Mouse (Mus musculus) megakaryocyte, adult 5-6 weeks (primary cell): ENCODE results near the gene Zer1. TPM values are rescaled to one million over a fixed set of nuclear protein-coding genes. Genes with fewer than 3 reads are reported as not detected.

Experiments
- ATAC-seq: 2 replicates; pipeline ENCODE4 v1.8.0; 2016; ENCODE audit warnings: mild to moderate bottlenecking, inconsistent platforms; ENCODE audit not compliant: poor library complexity, severe bottlenecking
- total RNA-seq, 2 experiments: library from RNA; stranded (forward) in 1 of 2; stranded (reverse) in 1 of 2; fragments of 153-499, 151-499 nt in 1 of 2; fragments of 221-1000, 200-1000 nt in 1 of 2; gene quantifications; 2 replicates each; pipeline versions ENCODE4 v1.2.3 to v1.2.4; 2015 to 2017

Gene Zer1
- total RNA-seq, 2 experiments from 2014 or later, result 8.7 to 11.7 TPM

DNA sequence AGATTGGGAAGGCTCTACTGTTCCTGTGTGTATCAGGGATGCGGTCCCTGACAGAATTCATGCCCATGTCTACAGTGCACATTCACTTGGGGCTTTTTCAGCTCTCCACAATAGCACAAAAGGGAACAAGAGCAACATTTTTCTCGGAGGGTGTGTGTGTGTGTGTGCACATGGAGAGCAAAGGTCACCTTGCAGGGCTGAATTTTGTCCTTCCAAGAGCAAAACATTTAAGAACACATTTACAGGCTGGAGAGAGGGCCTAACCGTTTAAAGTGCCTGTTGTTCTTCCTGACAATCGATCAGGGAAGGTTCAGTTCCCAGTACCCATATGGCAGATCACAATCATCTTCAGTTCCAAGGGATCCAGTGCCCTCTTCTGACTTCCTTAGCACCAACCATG lies 5.8 kb upstream of the Zer1 start:
- no peak for ATAC-seq

DNA sequence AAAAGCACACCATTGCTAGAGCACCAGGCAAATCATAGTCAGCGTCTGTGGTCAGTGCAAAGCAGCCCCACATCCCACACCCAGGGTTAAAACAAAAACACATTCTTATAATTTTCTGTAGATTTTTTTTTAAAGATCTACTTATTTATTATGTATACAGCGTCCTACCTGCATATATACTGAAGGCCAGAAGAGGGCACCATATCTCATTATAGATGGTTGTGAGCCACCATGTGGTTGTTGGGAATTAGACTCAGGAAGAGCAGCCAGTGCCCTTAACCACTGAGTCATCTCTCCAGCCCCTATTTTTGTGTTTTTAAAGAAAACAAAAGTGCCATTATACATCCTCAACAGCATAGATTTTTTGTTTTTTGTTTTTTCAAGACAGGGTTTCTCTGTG lies 4.4 kb upstream of the Zer1 start:
- ATAC-seq, result no peak

DNA sequence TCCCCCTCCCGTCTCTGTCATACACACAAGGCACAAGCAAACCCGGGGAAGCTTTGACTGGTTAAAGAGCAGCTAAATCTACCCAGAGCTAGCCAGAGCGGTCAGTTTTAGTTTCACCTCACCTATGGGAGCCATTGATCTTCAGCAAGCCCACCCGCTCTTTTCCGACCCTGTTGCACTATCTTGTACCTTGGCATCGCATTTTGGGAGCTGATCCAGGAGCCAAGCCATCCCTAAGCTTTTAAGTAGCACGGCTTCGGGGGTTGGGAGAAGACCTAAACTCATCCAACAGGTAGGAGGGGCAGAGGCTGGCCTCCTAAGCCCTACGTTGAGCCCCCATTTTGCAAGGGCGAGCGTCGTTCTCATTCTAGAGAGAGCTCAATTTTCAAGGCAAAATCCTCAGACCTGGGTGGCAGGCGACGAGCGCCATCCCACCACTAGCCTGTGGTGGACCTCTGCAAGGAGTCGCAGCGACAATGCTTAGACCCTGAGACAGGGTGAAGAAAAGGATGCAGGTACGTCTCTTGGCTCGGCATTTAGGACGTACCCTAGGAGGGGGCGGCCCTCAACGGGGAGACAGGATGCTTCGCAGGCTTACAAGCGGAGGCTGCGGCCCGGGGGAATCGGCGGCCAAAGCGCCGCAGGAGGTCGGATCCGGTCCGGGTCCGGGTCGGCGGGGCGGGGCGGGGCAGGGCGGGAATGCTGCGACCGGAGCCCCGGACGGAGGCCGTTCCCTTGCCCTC lies 485 bp downstream of the Zer1 start:
- ATAC-seq, result peak; percentile 13; the same call in 1 of the 2 replicates

GRCm38 (mm10) chr2:30122766-30123165 lies 1.6 kb downstream of the Zer1 start:
- ATAC-seq, result no peak

DNA sequence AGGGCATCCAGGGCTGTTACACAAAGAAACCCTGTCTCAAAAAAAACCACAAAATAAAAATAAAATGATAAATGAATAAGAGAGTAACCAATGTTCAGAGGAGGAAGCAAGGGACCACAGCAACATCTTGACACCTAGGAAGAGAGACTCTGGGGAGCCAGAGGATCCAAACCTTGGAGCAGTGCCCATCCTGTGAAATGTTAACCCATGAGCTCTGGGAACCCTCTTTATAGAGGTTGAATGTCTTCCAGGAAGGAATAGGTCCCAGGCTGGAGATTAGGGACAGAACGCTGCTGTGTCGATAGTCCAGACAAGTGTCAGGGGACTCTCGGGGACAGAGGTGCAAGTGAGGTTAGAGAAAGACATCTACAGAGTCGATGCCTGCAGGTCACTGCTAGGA lies 4.1 kb downstream of the Zer1 start:
- no peak for ATAC-seq

DNA sequence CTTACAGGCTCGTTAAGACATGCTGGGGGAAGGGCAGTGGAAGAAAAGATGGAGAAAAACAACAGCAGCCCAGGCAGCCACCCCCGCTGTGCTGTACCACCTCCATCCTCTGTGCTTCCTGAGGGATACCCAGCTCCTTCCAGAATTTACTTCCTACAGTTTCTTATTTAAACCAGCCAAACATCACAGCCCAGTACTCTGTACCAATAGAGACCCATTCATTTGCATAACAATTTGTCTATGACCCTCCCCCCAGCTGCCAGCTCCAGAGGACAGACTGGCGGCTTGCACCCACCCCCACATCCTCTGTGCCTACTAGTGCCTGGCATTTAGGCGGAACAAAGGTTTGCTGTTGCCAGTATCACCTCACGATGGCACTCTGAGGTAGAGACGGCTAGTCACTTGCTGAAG lies 4.7 kb downstream of the Zer1 start:
- no peak for ATAC-seq

DNA sequence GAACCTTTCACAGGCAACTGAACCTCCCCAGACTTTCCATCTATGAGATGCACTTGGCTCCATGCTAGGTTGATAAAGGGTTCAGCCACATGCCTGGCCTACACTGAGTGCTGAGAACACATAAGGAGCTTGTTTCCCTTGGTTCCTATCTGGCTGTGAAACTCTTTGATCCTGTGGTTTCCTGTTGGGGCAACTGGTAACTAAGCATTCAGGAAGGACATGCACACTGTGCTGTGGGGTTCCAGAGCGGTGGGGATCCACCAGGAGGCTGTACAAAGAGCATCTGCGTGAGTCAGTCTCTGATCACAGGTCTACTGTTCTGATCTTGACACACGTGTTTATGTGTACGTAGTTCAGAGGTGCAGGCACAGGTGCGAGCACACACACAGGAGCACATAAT lies 11.8 kb downstream of the Zer1 start:
- ATAC-seq, result peak; percentile 33; the same call in 1 of the 2 replicates

DNA sequence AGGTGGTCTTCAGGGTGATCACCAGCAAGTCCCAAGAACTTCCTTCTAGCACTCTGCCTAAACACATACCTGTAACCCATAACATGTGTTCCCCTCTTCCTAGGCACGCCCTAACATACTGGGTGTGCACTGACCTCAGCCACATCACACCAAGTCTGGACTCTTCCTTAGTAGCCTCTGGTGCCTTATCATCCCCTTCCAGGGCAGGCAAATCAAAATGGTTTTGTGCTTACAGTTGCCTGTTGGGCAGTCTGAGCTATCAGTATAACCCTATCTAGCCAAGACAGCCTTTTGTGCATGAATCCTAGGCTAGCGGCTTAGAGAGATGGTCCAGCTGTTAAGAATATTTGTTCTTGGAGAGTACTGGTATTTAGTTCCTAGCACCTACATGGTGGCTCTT lies 12.9 kb downstream of the Zer1 start:
- ATAC-seq, result no peak

DNA sequence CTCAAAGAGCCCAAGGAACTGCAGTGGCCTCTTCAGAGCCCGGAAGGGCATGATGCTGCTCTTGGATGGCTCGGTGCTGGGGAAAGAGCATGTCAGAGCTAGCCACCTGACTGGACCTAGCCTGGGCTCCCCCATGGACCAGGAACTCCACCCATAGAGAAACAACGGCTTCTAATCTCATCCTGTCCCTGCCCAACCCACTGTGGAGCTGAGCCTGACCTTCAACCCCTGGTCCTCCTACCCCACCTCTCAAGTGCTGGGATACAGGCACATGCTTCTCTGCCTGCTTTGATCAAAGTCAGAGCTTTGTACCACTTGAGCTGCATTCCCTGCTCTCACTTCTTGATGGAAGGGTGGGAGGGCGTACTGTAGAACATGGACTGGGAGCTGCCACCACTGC lies 16.1 kb downstream of the Zer1 start:
- ATAC-seq, result no peak

GRCm38 (mm10) chr2:30107646-30108045 lies 16.7 kb downstream of the Zer1 start:
- ATAC-seq, result no peak

DNA sequence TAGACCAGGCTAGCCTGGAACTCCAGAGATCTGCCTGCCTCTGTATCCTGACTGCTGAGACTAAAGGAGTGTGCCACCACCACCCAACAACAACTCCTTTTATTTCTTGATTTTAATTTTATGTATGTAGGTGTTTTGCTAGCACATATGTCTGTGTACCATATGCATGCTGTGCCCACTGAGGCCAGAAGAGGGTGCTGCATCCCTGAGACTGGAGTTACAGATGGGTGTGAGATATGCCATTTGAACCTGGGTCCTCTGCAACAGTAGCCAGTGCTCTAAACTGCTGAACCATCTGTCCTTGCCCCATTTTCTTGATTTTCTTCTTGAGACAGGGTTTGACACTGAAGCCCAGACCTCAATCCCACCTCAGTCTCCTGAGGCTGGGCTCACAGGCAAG lies 18.0 kb downstream of the Zer1 start:
- peak; percentile 49 for ATAC-seq

- no peak for ATAC-seq
These were observed 24.2 kb downstream of the Zer1 start for GRCm38 (mm10) chr2:30100214-30100613.

DNA sequence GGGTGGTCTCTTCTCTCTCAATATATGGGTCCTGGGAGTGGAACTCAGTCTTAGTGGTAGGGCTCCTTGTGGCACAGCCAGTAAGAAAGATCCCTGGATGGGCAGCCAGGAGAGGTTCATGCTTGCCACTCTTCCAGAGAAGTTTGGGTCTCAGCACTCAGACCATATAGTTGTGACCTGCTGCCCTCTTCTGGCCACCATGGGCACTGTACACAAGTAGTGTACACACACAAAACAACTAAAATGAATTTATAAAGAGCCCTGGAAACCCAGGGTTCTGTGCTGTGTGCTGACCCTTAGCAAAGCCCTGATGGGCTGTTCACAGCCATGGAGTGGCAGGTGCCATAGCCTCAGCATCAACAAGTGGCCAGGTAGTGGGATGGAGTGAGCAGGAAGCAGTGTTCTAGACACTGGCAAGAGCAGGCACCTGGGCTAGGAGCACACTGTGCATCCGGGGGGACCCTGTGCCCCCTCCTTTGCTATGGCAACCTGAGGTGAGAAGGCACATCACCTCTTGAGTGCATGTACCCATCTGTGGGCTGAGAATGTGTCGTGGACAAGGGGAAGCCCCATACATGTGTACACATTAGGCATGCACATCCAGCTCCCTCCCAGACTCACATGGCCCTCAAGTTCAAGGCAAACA lies 28.4 kb downstream of the Zer1 start:
- ATAC-seq, result 0 out of 2 replicates have a peak, but pooled peaks have one; percentile 31

DNA sequence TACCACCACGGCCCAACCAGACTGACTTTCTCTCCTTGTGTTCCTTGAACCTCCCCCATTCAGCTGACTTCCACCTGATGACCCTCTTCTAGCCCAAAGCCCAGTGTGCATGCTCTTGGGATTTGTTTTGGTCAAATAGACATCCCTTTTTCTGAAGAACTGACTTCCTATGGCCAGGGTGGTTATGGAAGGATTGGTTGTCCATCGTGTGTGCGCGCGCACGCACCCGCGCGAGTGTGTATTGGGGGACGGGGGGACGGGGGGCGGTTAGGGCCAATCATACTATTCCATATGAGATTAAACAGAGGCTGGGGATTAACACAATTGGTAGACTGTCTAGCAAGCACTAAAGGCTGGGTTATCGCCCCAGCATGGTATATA lies 30.2 kb downstream of the Zer1 start:
- no peak for ATAC-seq

GRCm38 (mm10) chr2:30093471-30094207 lies 30.7 kb downstream of the Zer1 start, which contains the start of gene Zdhhc12:
Gene Zdhhc12, minus strand, starts transcription at chr2:30093648.
- ATAC-seq, result peak; percentile 97

DNA sequence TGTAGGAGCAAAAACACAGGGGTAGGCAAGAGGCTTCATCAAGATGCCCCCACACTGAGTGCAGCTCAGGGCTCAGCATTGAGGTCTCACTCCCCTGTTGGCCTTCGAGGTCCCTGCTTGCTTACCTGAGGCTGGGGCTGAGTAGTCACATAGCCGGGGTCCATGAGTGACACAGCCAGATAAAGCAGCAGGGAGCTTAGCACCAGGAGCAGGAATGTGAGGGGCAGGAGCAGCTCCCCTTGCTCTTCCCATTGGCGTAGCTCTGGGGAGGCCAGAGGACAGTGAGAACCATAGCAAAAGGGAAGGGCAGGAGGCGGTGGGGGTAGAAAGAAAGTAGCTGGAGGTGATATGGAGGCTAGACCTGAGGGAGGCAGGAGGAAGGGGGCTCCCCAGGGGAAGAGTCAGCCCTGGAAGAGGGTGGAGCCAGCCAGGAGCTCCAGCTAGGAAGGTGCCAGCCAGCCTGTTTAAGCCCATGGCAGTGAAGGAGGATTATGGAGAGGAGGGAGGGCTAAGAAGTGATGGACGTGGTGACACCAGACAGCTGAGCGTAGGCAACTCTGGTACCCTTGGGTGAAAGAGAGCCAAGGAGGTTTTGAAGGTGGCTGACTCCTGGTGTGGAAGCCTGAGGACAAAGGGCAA lies 32.0 kb downstream of the Zer1 start:
- no peak for ATAC-seq

- no peak for ATAC-seq
These were observed 32.9 kb downstream of the Zer1 start for GRCm38 (mm10) chr2:30091521-30091920.

GRCm38 (mm10) chr2:30087310-30087709 lies 37.1 kb downstream of the Zer1 start:
- ATAC-seq, result peak; percentile 18; the same call in 1 of the 2 replicates

DNA sequence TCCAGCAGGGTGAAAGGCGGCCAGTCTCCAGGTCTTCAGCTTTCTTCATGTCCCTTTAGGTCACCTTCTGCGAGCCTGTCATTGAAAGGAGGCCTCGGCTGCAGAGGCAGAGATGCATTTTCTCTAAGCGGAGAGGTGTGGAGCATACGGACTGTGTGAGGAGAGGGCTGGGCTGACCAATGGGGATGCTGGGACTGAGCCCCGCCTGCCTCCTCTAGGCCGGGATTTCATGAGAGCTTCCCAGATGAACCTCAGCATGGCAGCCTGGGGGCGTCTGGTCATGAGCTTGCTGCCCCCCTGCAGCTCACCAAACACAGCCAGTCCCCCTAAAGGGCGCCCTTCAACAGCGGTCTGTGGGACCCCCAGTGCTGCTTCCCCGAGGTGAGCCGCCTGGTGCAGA lies 39.8 kb downstream of the Zer1 start:
- no peak for ATAC-seq

- peak; percentile 68 for ATAC-seq
These were observed 40.3 kb downstream of the Zer1 start for GRCm38 (mm10) chr2:30084113-30084512.

DNA sequence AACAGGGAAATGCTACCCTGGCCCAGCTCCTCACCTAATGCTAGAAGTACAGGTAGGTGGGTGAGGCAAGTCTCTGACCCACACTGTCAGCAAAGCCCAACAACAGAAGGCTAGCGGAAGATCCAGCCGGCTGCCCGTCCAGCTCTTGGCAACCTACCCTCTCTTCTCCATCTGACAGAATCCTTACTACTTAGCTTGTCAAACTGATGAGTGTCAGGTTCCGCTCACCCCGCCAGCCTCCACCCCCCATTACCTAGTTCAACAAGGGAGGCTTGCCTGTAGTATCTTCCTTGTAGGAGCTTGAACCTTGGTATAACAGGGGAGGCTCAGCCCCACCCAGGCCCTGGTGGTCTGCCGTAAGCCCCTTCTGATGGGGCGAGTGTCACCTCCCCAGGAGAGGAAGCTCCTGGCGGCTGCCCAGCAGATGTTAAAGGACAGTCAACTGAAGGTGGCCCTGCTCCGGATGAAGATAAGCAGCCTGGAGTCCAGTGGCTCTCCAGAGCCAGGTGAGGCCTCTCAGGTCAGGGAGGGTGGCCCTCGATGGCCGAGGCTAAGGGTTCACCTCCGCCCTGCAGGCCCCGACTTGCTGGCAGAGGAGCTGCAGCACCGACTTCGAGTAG lies 44.1 kb downstream of the Zer1 start:
- no peak for ATAC-seq
